24 mouse cellular contexts compared by ENCODE assay signal in genomic region chr5:115145253-115145968, GRCm38 (mm10). TPM values are rescaled to one million over a fixed set of nuclear protein-coding genes. Genes with fewer than 3 reads are reported as not detected.
A peak's percentile ranks its signal among the peaks of the same experiment; 100 is the strongest.
DNase-seq lines count a peak whose midpoint lies in the region; ATAC-seq and TF ChIP-seq lines count a peak whose summit lies in the region.
"Had no signal": no experiment of that assay in that cellular context is flagged by ENCODE, and none has a peak within 500 bp of the region (broad histone marks: within the 10 kb centered on the region; RNA-seq: fewer than 3 reads in every experiment).

No protein-coding gene starts in this region.

- TF ChIP-seq CTCF in heart, adult 2 months (IDR thresholded peaks at IDR 0.05), result no peak
- TF ChIP-seq CTCF in lung, adult 2 months (IDR thresholded peaks at IDR 0.05; ENCODE audit: insufficient read depth, low read length), result no peak

- no peak overlapping the region; the same call in 1 of the 2 replicates for H3K9ac ChIP-seq in heart, adult 2 months (ENCODE audit: low read depth, low read length)
- H3K9ac ChIP-seq in heart, embryonic 12.5 days, result no peak overlapping the region
- H3K9ac ChIP-seq: heart, embryonic 13.5 days; lung, embryonic 14.5 days; neural tube, embryonic 13.5 days had no signal

- peaks cover 16% of the 10 kb centered on the region for H3K4me1 ChIP-seq in heart, adult 2 months (ENCODE audit: control insufficient read depth, insufficient read depth, low read length)
- H3K4me1 ChIP-seq in heart, embryonic 12.5 days (replicated peaks), result no peaks in the 10 kb centered on the region
- peaks cover 5% of the 10 kb centered on the region for H3K4me1 ChIP-seq in lung, adult 2 months (ENCODE audit: control insufficient read depth, insufficient read depth, low read length)
- H3K4me1 ChIP-seq: heart, embryonic 13.5 days; neural tube, embryonic 13.5 days had no signal

- 0 out of 2 replicates have a peak, but pooled peaks cover 2% of the 10 kb centered on the region for H3K9me3 ChIP-seq in heart, embryonic 12.5 days (replicated peaks)
- H3K9me3 ChIP-seq: heart, embryonic 13.5 days; neural tube, embryonic 13.5 days had no signal

- H3K4me2 ChIP-seq in heart, embryonic 12.5 days, result no peak overlapping the region
- H3K4me2 ChIP-seq: heart, embryonic 13.5 days; lung, embryonic 14.5 days; neural tube, embryonic 13.5 days had no signal

- no peak overlapping the region for H3K4me3 ChIP-seq in heart, adult 2 months
- H3K4me3 ChIP-seq in heart, embryonic 12.5 days, result no peak overlapping the region
- H3K4me3 ChIP-seq in lung, adult 2 months (replicated peaks; ENCODE audit: extremely low read depth, low read depth, low read length), result no peak overlapping the region
- H3K4me3 ChIP-seq: heart, embryonic 13.5 days; megakaryocyte, embryonic 14.5 days; neural tube, embryonic 13.5 days had no signal

- ATAC-seq in heart, embryonic 12.5 days (ENCODE audit: insufficient number of reproducible peaks, low FRiP score), result no peak
- ATAC-seq: Patski had no signal

- TF ChIP-seq POLR2A in heart, adult 2 months (IDR thresholded peaks at IDR 0.05; ENCODE audit: insufficient read depth, low read depth, low read length), result 0 out of 2 replicates have a peak, but pooled peaks have one; percentile 11
- no peak for TF ChIP-seq POLR2A in lung, adult 2 months (IDR thresholded peaks at IDR 0.05; ENCODE audit: borderline replicate concordance, extremely low read depth, low read depth, low read length)

- no peaks in the 10 kb centered on the region for H3K79me2 ChIP-seq in heart, adult 2 months (replicated peaks; ENCODE audit: control insufficient read depth, insufficient read depth, low read length)

- intact Hi-C loops in heart, adult 2 months (cut with DNase I), result no loop called here

- 0 out of 2 replicates have a peak, but pooled peaks cover 4% of the 10 kb centered on the region for H3K36me3 ChIP-seq in heart, adult 2 months (ENCODE audit: control insufficient read depth, insufficient read depth, low read length)
- H3K36me3 ChIP-seq in heart, embryonic 12.5 days, result peaks cover 72% of the 10 kb centered on the region

- 43% methylated on average over 11 of the region's 11 CpGs for WGBS in heart, adult 2 months
- 80% methylated on average over 11 of the region's 11 CpGs for WGBS in heart, embryonic 12.5 days
- 48% methylated on average over 11 of the region's 11 CpGs for WGBS in lung, adult 2 months

- no peak for TF ChIP-seq EP300 in heart, adult 2 months (IDR thresholded peaks at IDR 0.05; ENCODE audit: insufficient read depth, low read depth, low read length)

- no peaks in the 10 kb centered on the region for H3K27me3 ChIP-seq in heart, adult 2 months (ENCODE audit: control insufficient read depth, insufficient read depth, low read length)
- H3K27me3 ChIP-seq in heart, embryonic 12.5 days (replicated peaks), result no peaks in the 10 kb centered on the region
- H3K27me3 ChIP-seq: heart, embryonic 13.5 days; megakaryocyte, embryonic 14.5 days; neural tube, embryonic 13.5 days; Patski had no signal

- peak overlapping the region; percentile 78 for H3K27ac ChIP-seq in heart, adult 2 months
- no peak overlapping the region for H3K27ac ChIP-seq in heart, embryonic 12.5 days (ENCODE audit: poor library complexity, severe bottlenecking)
- H3K27ac ChIP-seq: heart, embryonic 13.5 days; neural tube, embryonic 13.5 days had no signal

- peak; percentile 44 to 54 for DNase-seq in heart, adult 2 months
- peak; percentile 13 for DNase-seq in kidney, postnatal 10 days
- no peak for DNase-seq in kidney, adult 9 months
- DNase-seq in lung, postnatal 36 days, result peak; percentile 49
- no peak for DNase-seq in lung, adult 2 months
- peak; percentile 33 for DNase-seq in skeletal muscle tissue, adult 2 months (ENCODE audit: low read depth, low spot score)
- DNase-seq in adrenal gland, postnatal 36 days, result no peak
- DNase-seq: adrenal gland, postnatal 14 days; cerebellum, adult 11-12 months; gastrocnemius, postnatal 14 days; kidney, adult 8-10 months; layer of hippocampus, postnatal 36 days; lung, embryonic 14.5 days; midbrain, embryonic 14.5 days; thymus, postnatal 25 days had no signal

RNA-seq across cellular contexts. Expression of gene Unc119b, which starts 10.6 kb away (rescaled TPM):
- 10 to 100 TPM; 15.8 to 22.0 TPM for total RNA-seq in heart, adult 2 months (2021)
- 18.4 and 27.8 TPM in 2 replicates for polyA plus RNA-seq in heart, adult 2 months (2012; rRNA removed)
- 22.8 and 23.2 TPM in 2 replicates for polyA plus RNA-seq in heart, embryonic 12.5 days (2016; fragmentation: Nextera tagmentation; extraction: Ambion mirVana)
- 50.0 and 52.8 TPM in 2 replicates for polyA plus RNA-seq in lung, adult 2 months (2012; rRNA removed)
- total RNA-seq in adrenal gland, postnatal 36 days (2021), result 10 to 100 TPM; 38.9 to 45.3 TPM

RNA-seq across cellular contexts. Expression of gene Mlec, which starts 12.6 kb away (rescaled TPM):
- 10 to 100 TPM; 74.6 to 80.6 TPM for total RNA-seq in heart, adult 2 months (2021)
- polyA plus RNA-seq in heart, adult 2 months (2012; rRNA removed), result 40.4 and 75.4 TPM in 2 replicates
- 103 and 105 TPM in 2 replicates for polyA plus RNA-seq in heart, embryonic 12.5 days (2016; fragmentation: Nextera tagmentation; extraction: Ambion mirVana)
- 44.1 and 53.8 TPM in 2 replicates for polyA plus RNA-seq in lung, adult 2 months (2012; rRNA removed)
- 100 to 1,000 TPM; 184 to 197 TPM for total RNA-seq in adrenal gland, postnatal 36 days (2021)

RNA-seq across cellular contexts. Expression of gene Acads, which starts 26.3 kb away (rescaled TPM):
- total RNA-seq in heart, adult 2 months (2021), result 100 to 1,000 TPM; 199 to 228 TPM
- polyA plus RNA-seq in heart, adult 2 months (2012; rRNA removed), result 256 and 333 TPM in 2 replicates
- polyA plus RNA-seq in heart, embryonic 12.5 days (2016; fragmentation: Nextera tagmentation; extraction: Ambion mirVana), result 114 and 123 TPM in 2 replicates
- 44.9 and 54.3 TPM in 2 replicates for polyA plus RNA-seq in lung, adult 2 months (2012; rRNA removed)
- 100 to 1,000 TPM; 156 to 220 TPM for total RNA-seq in adrenal gland, postnatal 36 days (2021)

RNA-seq across cellular contexts. Expression of gene Gm10401, which starts 47.3 kb away (rescaled TPM):
- not detected for total RNA-seq in heart, adult 2 months (2021)
- not detected in 2 replicates for polyA plus RNA-seq in heart, adult 2 months (2012; rRNA removed)
- polyA plus RNA-seq in heart, embryonic 12.5 days (2016; fragmentation: Nextera tagmentation; extraction: Ambion mirVana), result 14.1 and 15.7 TPM in 2 replicates
- polyA plus RNA-seq in lung, adult 2 months (2012; rRNA removed), result not detected in 2 replicates
- total RNA-seq in adrenal gland, postnatal 36 days (2021), result not detected
- total RNA-seq: adrenal gland, postnatal 14 days; gastrocnemius, postnatal 14 days; hematopoietic stem cell, adult 5-6 weeks; layer of hippocampus, postnatal 36 days; left cerebral cortex, postnatal 36 days; liver, adult 2 months had no signal
- polyA plus RNA-seq: frontal cortex, adult 2 months; Patski had no signal

RNA-seq across cellular contexts. Expression of gene Cabp1, which starts 48.8 kb away (rescaled TPM):
- 1 to 10 TPM; 2.3 to 3.9 TPM for total RNA-seq in heart, adult 2 months (2021)
- polyA plus RNA-seq in heart, adult 2 months (2012; rRNA removed), result 6.0 and 13.2 TPM in 2 replicates
- polyA plus RNA-seq in heart, embryonic 12.5 days (2016; fragmentation: Nextera tagmentation; extraction: Ambion mirVana), result 0.34 and 0.54 TPM in 2 replicates
- polyA plus RNA-seq in lung, adult 2 months (2012; rRNA removed), result 3.2 and 6.9 TPM in 2 replicates
- total RNA-seq in adrenal gland, postnatal 36 days (2021), result 10 to 100 TPM; 34.8 to 42.3 TPM
- total RNA-seq: hematopoietic stem cell, adult 5-6 weeks had no signal

Comparison
In these comparisons a context has a peak if more than half of its experiments do, and no peak if none do; other contexts are left out.
1. DNase-seq: peak in heart, adult 2 months (2 of 2), kidney, postnatal 10 days (single experiment), lung, postnatal 36 days (single experiment) and skeletal muscle tissue, adult 2 months (single experiment); none in kidney, adult 9 months (single experiment), lung, adult 2 months (single experiment) and adrenal gland, postnatal 36 days (0 of 2).